Mouse (Mus musculus) ovary, postnatal 36 days (tissue): ENCODE measurements at regions not wholly inside any gene's neighbourhood (a gene's known extent, or its start where the extent isn't known, plus 50 kb on each side); places are given as distances from the start of the nearest gene placed in this dataset.
"Not testable (repeated sequence)": the region's sequence is repeated elsewhere in the genome, so short reads cannot be mapped to it uniquely, and the experiment has no call there.

Source experiments
- DNase-seq: peaks from one replicate; pipeline ENCODE4 v3.0.0; 2022; ENCODE audit warnings: low spot score, mixed read lengths

DNA sequence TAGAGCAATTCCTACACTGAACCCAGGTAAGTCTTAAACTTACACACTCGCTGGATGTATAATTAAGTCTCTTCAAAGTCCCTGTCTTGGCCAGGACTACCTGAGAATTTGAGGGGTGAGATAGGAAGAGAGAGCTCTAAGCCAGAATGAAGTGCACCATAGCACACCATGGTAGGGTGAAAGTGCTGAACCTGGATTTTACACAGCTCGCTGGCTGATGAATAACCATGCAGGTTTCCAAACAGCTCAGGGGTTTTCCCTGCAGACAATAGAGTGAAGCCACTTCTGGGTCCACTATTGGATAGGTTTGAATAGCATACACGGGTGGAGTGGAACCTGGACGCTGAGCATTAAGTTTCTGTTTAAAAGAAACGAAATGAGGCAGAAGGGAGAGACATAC is 180.7 kb upstream of the Plxna2 start:
- no peak for DNase-seq

DNA sequence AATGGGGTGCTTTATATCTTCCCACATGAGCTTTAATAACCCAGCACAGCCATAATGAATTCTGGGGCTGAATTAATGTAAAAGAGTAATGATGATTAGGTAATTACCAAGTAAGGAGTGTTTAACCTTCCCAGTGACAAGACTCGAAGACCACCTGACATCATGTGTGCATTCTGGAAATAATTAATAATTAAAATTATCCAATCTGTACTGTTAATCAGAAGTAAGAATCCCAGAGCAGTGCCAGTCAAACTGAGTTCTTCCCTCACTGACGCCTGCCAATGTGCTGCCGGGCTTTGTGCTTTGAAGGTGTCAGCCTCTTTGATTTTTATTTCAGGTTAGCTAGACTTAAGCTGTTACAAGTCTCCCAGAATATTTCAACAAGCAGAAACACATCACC is 183.0 kb upstream of the Plxna2 start:
- DNase-seq: no peak

- DNase-seq: no peak
Measured at GRCm38 (mm10) chr1:194428586-194428985, 189.4 kb upstream of the Plxna2 start.

GRCm38 (mm10) chr1:194426293-194426692 is 191.7 kb upstream of the Plxna2 start:
- peak; percentile 8 for DNase-seq

- DNase-seq: no peak
Measured at GRCm38 (mm10) chr1:194424201-194424600, 193.8 kb upstream of the Plxna2 start.

DNA sequence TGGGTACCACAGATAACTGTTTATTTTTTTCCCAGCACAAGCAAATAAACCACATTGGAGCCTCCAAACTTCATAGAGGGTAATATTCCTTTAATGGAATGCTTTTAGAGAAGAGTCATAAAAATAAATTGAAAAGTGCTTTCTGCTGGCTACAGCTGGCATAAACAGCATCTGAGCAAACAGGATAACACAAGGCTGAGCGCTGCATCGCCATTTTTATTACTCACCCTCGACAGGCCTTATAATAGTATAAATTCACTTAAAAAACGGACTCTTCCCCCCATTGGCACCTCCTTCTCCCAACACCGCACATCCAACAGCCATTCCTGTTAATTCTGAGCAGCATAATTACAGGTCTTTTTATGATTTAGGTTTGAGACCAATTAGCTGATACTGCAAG is 205.8 kb upstream of the Plxna2 start:
- no peak for DNase-seq

- DNase-seq: no peak
Measured at GRCm38 (mm10) chr1:194411788-194412187, 206.2 kb upstream of the Plxna2 start.

- no peak for DNase-seq
Measured at GRCm38 (mm10) chr1:194399281-194399680, 218.7 kb upstream of the Plxna2 start.

- DNase-seq: no peak
Measured at GRCm38 (mm10) chr1:194396754-194397460, 221.1 kb upstream of the Plxna2 start.

DNA sequence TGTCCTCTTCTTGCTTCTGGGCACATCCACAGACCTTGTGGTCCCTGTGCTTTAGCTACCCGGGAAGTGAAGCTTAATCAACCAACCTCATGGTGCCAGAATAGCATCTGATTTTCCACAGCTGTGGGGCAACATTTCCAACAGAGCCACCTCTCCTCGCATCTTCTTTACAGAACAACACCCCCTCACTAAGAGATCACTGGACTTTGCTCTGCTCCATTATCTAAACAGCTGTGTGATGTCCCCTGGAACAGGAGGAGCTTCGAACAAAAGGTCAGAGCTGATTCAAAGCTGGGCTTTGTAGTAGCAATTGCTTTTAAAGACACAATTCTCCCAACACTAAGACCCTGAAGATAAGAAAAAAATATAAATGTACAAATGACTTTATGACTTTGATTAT is 224.3 kb upstream of the Plxna2 start:
- DNase-seq: no peak

DNA sequence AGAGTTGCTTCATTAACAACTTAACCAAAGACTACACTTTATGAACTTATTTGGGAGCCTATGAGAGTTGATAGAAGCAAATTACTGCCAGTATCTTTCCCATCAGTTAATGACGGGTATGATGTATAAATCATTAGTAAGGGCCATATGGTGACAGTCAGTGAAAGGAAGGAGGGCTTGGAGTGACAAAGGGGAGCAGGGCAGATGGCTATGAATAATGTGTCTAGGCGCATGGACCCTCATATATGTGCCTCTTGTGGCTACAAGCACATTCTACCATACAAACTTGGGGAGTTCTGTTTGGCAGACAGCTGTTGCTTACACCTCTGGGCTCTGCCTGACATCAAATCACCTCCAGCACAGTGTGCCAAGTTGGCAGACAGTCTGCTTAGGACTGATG is 227.8 kb upstream of the Plxna2 start:
- DNase-seq: no peak

- no peak for DNase-seq
Measured at GRCm38 (mm10) chr1:194378135-194378534, 239.9 kb upstream of the Plxna2 start.

GRCm38 (mm10) chr1:194373511-194373910 is 244.5 kb upstream of the Plxna2 start:
- not testable (repeated sequence) for DNase-seq

DNA sequence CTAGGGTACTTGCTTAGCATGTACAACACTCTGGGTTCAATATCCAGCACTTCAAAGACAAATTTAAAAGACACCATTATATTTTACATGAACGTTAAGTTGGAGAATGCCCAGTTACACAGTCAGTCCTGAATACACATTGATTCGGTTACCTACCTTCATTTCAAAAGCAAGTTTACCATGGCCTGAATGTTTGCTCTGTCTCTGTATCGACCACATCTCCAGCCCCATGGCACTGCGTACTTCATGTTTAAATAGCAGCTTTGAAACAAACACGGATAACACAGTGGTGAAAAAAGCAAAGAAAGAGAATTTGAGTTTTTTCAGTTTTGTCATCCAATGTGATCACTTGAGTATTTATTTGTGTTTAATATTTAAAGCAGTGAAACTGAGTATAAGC is 254.1 kb upstream of the Plxna2 start:
- no peak for DNase-seq

GRCm38 (mm10) chr1:194363129-194363768 is 254.8 kb upstream of the Plxna2 start:
- DNase-seq: no peak

GRCm38 (mm10) chr1:194362298-194362697 is 255.7 kb upstream of the Plxna2 start:
- DNase-seq: no peak

- DNase-seq: no peak
Measured at GRCm38 (mm10) chr1:194361316-194361715, 256.7 kb upstream of the Plxna2 start.

- no peak for DNase-seq
Measured at GRCm38 (mm10) chr1:194354332-194355120, 263.5 kb upstream of the Plxna2 start.

- no peak for DNase-seq
Measured at GRCm38 (mm10) chr1:194345304-194346033, 272.5 kb upstream of the Plxna2 start.

GRCm38 (mm10) chr1:194342568-194342967 is 275.4 kb upstream of the Plxna2 start:
- DNase-seq: no peak

DNA sequence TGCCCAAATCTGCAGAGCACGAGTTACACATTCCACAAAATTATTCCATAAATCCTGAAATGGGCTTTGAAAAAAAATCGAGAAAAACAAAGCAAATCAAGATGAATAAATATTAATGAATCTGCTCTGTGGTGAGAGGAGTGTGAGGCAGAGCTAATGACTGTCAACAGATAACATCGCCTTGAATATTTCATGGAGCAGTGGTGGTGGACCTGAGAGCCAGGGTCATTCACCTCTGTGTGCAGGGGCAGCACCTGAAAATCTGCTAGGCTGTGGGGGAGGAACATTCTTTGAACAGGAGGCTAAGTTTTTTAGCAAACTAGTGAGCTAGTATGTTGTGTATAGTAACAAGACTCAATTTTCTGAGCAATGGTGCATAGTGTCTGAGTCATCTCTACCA is 276.3 kb upstream of the Plxna2 start:
- no peak for DNase-seq
